Mouse (Mus musculus): ENCODE measurements around the gene A630076J17Rik. TPM values are rescaled to one million over a fixed set of nuclear protein-coding genes. Genes with fewer than 3 reads are reported as not detected.

The A630076J17Rik gene
- total and polyA plus RNA-seq, 3 experiments: not detected

- H3K27ac ChIP-seq (ENCODE audit: insufficient read depth, low read depth): no peak overlapping the region
- no peak for TF ChIP-seq SIN3A (IDR thresholded peaks at IDR 0.05; ENCODE audit: low read length)
- TF ChIP-seq POLR2A (IDR thresholded peaks at IDR 0.05; ENCODE audit: low read depth, low read length): no peak
- no peak overlapping the region for H3K9ac ChIP-seq (ENCODE audit: insufficient read depth, low read depth)
- no peak for DNase-seq (ENCODE audit: extremely low read depth)
- dilution Hi-C loops (cut with MboI; ENCODE audit: extremely low pct_ligation_motif_present, extremely low pct_unique_long_range_greater_than_20kb, low sequenced_read_pairs): no loop called here
- H3K4me3 ChIP-seq (replicated peaks in 1 of 3; ENCODE audit: low read depth in 2 of 3, low read length in 2 of 3, poor library complexity in 1 of 3): no peak overlapping the region
- no peak overlapping the region for H3K4me2 ChIP-seq (ENCODE audit: insufficient read depth, low read depth, poor library complexity, severe bottlenecking)
- in situ Hi-C loops (cut with MboI; ENCODE audit: low pct_ligation_motif_present, low pct_unique_long_range_greater_than_20kb, low sequenced_read_pairs): no loop called here
- H3K36me3 ChIP-seq (replicated peaks in 1 of 2; ENCODE audit: control insufficient read depth in 1 of 2, insufficient read depth in 1 of 2, low read length in 1 of 2): no peaks in the 10 kb centered on the region
- H3K9me3 ChIP-seq (replicated peaks; ENCODE audit: low read length): peaks cover 2% of the 10 kb centered on the region
- peaks cover 0 to 7% of the 10 kb centered on the region in 2 experiments; a peak in 2 of 4 replicates for H3K4me1 ChIP-seq (ENCODE audit: control insufficient read depth in 1 of 2, insufficient read depth in 2 of 2)
- H3K27me3 ChIP-seq (replicated peaks): peaks cover 2% of the 10 kb centered on the region
- H3K79me2 ChIP-seq (replicated peaks; ENCODE audit: control insufficient read depth, extremely low read depth, insufficient read depth, poor library complexity, severe bottlenecking): no peaks in the 10 kb centered on the region
Observed at GRCm38 (mm10) chr3:107229822-107230221, 592 bp upstream of the A630076J17Rik start.

GRCm38 (mm10) chr3:107231202-107231601, 788 bp downstream of the A630076J17Rik start:
- Histone ChIP-seq H3K27ac (ENCODE audit: insufficient read depth, low read depth) (no peak overlapping the region), H3K9me3 (replicated peaks; ENCODE audit: low read length) (no peaks in the 10 kb centered on the region), H3K9ac (ENCODE audit: insufficient read depth, low read depth) (no peak overlapping the region), H3K4me2 (ENCODE audit: insufficient read depth, low read depth, poor library complexity, severe bottlenecking) (no peak overlapping the region), H3K79me2 (replicated peaks; ENCODE audit: control insufficient read depth, extremely low read depth, insufficient read depth, poor library complexity, severe bottlenecking) (no peaks in the 10 kb centered on the region), H3K27me3 (replicated peaks) (peaks cover 2% of the 10 kb centered on the region), H3K4me3 (replicated peaks in 1 of 3; ENCODE audit: low read depth in 2 of 3, low read length in 2 of 3, poor library complexity in 1 of 3) (no peak overlapping the region), H3K36me3 (replicated peaks in 1 of 2; ENCODE audit: control insufficient read depth in 1 of 2, insufficient read depth in 1 of 2, low read length in 1 of 2) (no peaks in the 10 kb centered on the region), H3K4me1 (ENCODE audit: control insufficient read depth in 1 of 2, insufficient read depth in 2 of 2) (peaks cover 0 to 7% of the 10 kb centered on the region in 2 experiments; a peak in 2 of 4 replicates)
- no peak for DNase-seq (ENCODE audit: extremely low read depth)
- in situ Hi-C loops (cut with MboI; ENCODE audit: low pct_ligation_motif_present, low pct_unique_long_range_greater_than_20kb, low sequenced_read_pairs) (no loop called here), dilution Hi-C loops (cut with MboI; ENCODE audit: extremely low pct_ligation_motif_present, extremely low pct_unique_long_range_greater_than_20kb, low sequenced_read_pairs) (no loop called here)
- no peak for TF ChIP-seq E2F4 (IDR thresholded peaks at IDR 0.05; ENCODE audit: insufficient replicate concordance, low read depth, low read length)
- TF ChIP-seq IRF4 (IDR thresholded peaks at IDR 0.05; ENCODE audit: low read depth, low read length): no peak
- TF ChIP-seq ZNF384 (IDR thresholded peaks at IDR 0.05; ENCODE audit: low read depth, low read length): no peak
- no peak for TF ChIP-seq NELFE (IDR thresholded peaks at IDR 0.05; ENCODE audit: low read depth, low read length)
- no peak for TF ChIP-seq GABPA (IDR thresholded peaks at IDR 0.05; ENCODE audit: insufficient replicate concordance, low read depth, low read length)
- TF ChIP-seq POLR2A (IDR thresholded peaks at IDR 0.05; ENCODE audit: low read depth, low read length): no peak
- TF ChIP-seq ETS1 (conservative IDR thresholded peaks at IDR 0.05; ENCODE audit: low read depth, low read length): no peak
- TF ChIP-seq CHD1 (IDR thresholded peaks at IDR 0.05; ENCODE audit: low read depth, low read length): no peak

GRCm38 (mm10) chr3:107233351-107233813, 3.0 kb downstream of the A630076J17Rik start:
- no peaks in the 10 kb centered on the region for H3K36me3 ChIP-seq (replicated peaks in 1 of 2; ENCODE audit: control insufficient read depth in 1 of 2, insufficient read depth in 1 of 2, low read length in 1 of 2)
- peaks cover 2% of the 10 kb centered on the region for H3K27me3 ChIP-seq (replicated peaks)
- dilution Hi-C loops (cut with MboI; ENCODE audit: extremely low pct_ligation_motif_present, extremely low pct_unique_long_range_greater_than_20kb, low sequenced_read_pairs): no loop called here
- TF ChIP-seq RAD21 (IDR thresholded peaks at IDR 0.05; ENCODE audit: low read depth, low read length) (peak; percentile 98), ETS1 (conservative IDR thresholded peaks at IDR 0.05; ENCODE audit: low read depth, low read length) (no peak), ZC3H11A (IDR thresholded peaks at IDR 0.05; ENCODE audit: low read depth, low read length) (peak; percentile 51; the same call in 1 of the 2 replicates), SMC3 (IDR thresholded peaks at IDR 0.05; ENCODE audit: low read depth, low read length) (peak; percentile 88), CTCF (conservative IDR thresholded peaks at IDR 0.05 in 1 of 2, IDR thresholded peaks at IDR 0.05 in 1 of 2; ENCODE audit: low read depth in 2 of 2, low read length in 2 of 2) (peak; percentile 80 to 96), CHD2 (IDR thresholded peaks at IDR 0.05; ENCODE audit: low read length) (peak; percentile 75)
- H3K79me2 ChIP-seq (replicated peaks; ENCODE audit: control insufficient read depth, extremely low read depth, insufficient read depth, poor library complexity, severe bottlenecking): no peaks in the 10 kb centered on the region
- H3K4me1 ChIP-seq (ENCODE audit: control insufficient read depth in 1 of 2, insufficient read depth in 2 of 2): peaks cover 0 to 7% of the 10 kb centered on the region in 2 experiments; a peak in 2 of 4 replicates
- no peak overlapping the region for H3K9ac ChIP-seq (ENCODE audit: insufficient read depth, low read depth)
- peak overlapping the region; percentile 47; the same call in 1 of the 2 replicates for H3K4me2 ChIP-seq (ENCODE audit: insufficient read depth, low read depth, poor library complexity, severe bottlenecking)
- H3K4me3 ChIP-seq (replicated peaks in 1 of 3; ENCODE audit: low read depth in 2 of 3, low read length in 2 of 3, poor library complexity in 1 of 3): no peak overlapping the region
- no peaks in the 10 kb centered on the region for H3K9me3 ChIP-seq (replicated peaks; ENCODE audit: low read length)
- in situ Hi-C loops (cut with MboI; ENCODE audit: low pct_ligation_motif_present, low pct_unique_long_range_greater_than_20kb, low sequenced_read_pairs): no loop called here
- no peak overlapping the region for H3K27ac ChIP-seq (ENCODE audit: insufficient read depth, low read depth)
- peak; percentile 89 for DNase-seq (ENCODE audit: extremely low read depth)
